Mouse (Mus musculus): ENCODE measurements around the gene Eif1b.

GRCm38 (mm10) chr9:120496691-120497090, 4.7 kb downstream of the Eif1b start:
- TF ChIP-seq CTCF (IDR thresholded peaks at IDR 0.05; ENCODE audit: insufficient read depth, low read length): peak; percentile 70
- no peak for TF ChIP-seq POLR2A (IDR thresholded peaks at IDR 0.05; ENCODE audit: borderline replicate concordance, extremely low read depth, low read depth, low read length)
